Mouse (Mus musculus): ENCODE measurements around the gene Eef1a1. TPM values are rescaled to one million over a fixed set of nuclear protein-coding genes. Genes with fewer than 3 reads are reported as not detected.
"Not testable (repeated sequence)": the region's sequence is repeated elsewhere in the genome, so short reads cannot be mapped to it uniquely, and the experiment has no call there.

Eef1a1 gene
- total RNA-seq (2021): 1,000 to 10,000 TPM; 4,076 to 4,543 TPM
- long read RNA-seq, transcript Eef1a1-201 (8 exons, 1,794 nt): major isoform, 429 of 598 reads
- long read RNA-seq, partial matches to known transcripts: 159 of 598 reads
- long read RNA-seq, other reads (novel, unspliced or antisense): 10 of 598 reads

- DNase-seq (ENCODE audit: low spot score in 2 of 2): peak in 1 of 2 experiments; percentile 62
Observed at GRCm38 (mm10) chr9:78488890-78489420, at the start of gene Eef1a1. Gene Eef1a1, minus strand, starts transcription at chr9:78489151.

DNA sequence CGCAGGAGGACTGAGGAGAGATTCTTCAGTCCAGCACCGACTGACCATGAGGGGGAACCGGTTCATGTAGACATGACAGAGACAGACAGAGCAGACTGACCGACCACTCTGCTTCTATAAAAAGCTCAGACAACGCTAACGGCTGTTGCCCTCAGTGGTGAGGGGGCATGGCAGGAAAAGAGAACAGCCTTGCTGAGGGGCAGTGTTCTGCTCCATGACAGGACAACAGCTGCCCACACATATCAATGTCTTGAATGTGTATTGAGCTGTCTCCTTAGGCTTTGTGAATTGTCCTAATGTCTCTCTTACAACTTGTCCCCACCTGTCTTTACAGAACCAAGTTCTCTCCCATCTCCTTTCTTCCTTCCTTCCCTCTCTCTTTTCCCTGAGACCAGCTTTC, 49.5 kb upstream of the Eef1a1 start:
- no peak for DNase-seq (ENCODE audit: low spot score in 2 of 2)

GRCm38 (mm10) chr9:78537154-78537873, 48.4 kb upstream of the Eef1a1 start:
- peak; percentile 43 to 62 for DNase-seq (ENCODE audit: low spot score in 2 of 2)

DNA sequence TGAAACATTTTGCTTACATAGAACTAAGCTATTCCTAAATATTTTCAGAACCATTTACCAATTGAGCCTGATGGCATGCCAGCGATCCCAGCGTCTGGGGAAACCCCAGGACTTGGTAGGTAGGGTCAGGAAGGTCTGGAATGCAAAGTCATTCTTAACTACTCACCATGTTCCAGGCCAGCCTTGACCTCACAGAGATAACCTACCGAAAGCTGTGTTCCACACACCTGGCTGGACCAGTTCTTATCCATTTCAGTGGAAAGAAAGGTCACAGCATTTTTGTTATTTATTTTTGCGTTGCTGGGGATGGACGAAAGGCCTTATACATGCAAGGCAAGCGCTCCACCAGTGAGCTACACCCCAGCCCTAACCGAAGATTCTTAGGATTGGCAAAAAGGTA, 45.7 kb upstream of the Eef1a1 start:
- no peak for DNase-seq (ENCODE audit: low spot score in 2 of 2)

- no peak for DNase-seq (ENCODE audit: low spot score in 2 of 2)
Observed at GRCm38 (mm10) chr9:78533296-78533935, 44.5 kb upstream of the Eef1a1 start.

DNA sequence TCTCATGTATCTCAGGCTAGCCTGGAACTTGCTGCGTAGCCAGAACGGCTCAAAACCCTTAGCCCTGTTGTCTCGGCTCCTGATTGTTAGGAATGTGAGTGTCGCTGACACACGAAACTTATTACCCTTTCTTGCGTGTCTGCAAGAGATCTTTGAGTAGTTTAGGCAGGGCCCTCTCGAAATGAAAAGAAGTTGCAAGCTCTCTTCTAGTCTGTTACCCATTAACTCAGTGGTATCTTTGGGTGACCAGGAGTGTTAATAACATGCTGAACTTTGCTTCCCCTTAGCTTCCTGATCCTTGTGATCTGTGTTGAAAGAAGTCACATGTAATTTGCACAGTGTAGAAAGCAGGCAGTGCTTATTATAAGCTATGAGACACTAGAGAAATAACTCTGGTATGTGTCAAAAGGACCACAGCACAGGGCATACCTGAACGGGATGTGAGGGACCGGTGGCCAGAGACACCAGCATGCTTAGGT, 43.4 kb upstream of the Eef1a1 start:
- DNase-seq (ENCODE audit: low spot score in 2 of 2): no peak

DNA sequence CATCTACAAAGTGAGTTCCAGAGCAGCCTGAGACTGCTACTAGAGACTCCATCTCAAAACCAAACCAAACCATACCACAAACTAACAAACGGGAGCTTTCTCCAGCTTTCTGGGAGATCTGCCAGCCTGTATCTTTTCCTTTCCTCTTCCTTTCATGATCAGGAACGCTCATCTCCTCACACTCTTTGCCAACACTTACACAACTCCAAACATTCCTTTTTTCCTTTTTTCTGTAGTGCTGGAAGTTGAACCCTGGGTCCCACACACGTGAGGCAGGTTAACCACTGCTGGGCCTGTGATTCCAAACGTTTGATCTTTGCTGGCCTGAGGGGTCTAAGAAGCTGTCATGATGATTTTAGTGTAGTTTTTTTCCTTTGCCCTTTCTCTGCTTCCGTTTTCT, 42.9 kb upstream of the Eef1a1 start:
- no peak for DNase-seq (ENCODE audit: low spot score in 2 of 2)

DNA sequence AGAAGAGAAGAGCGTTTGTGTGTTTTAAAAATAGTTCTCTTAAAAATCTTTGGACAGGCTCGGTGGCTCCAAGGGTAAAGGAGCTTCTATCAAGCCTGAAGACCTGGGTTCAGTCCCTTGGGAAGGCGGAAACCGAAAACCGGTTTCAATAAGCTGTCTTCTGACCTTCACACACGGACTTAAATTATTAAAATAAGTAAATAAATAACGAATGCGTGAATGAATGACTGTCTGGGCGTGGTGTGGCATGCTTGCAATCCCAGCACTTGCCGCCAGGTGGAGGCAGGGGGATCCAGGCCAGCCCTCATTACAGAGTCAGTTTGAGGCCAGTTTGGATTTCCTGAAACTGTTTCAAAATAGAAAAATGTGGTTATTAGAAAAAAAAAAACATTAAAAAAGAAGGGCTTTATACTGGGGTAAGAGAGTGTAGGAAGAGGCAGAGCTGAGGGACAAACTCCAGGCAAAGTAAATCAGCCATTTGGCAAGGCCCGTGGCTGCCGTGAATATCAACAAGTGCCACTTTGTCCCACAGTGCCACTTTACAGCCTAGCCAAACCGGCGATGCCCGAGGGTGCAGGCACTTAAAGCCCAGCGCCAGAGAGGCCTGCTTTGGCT, 38.9 kb upstream of the Eef1a1 start:
- DNase-seq (ENCODE audit: low spot score in 2 of 2): peak; percentile 86 to 89

DNA sequence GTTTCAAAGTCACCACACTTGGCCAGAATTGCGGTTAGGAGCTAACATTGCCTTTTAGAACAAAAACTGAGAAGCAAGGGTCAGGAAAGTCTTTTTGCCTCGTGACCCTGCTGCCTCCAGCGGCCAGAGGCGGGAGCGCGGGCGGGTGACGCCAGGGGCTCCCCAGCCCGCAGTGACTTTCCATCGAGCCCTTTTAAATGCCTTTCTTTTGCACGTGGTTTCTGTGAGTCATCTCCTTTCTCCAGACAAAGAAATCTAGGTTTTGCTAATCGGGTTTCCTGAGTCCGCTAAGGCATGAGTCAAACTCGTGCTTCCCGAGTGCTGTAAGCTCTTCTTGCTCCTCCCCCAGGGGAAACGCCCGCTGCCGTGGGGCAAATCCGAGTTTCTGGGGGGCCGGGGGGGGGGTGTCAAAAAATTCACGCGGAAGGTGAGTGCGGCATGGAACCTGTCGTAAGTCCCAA, 38.4 kb upstream of the Eef1a1 start:
- DNase-seq (ENCODE audit: low spot score in 2 of 2): peak; percentile 65 to 77

GRCm38 (mm10) chr9:78526206-78526605, 37.3 kb upstream of the Eef1a1 start:
- DNase-seq (ENCODE audit: low spot score in 2 of 2): no peak

- DNase-seq (ENCODE audit: low spot score in 2 of 2): no peak
Observed at GRCm38 (mm10) chr9:78525451-78526135, 36.6 kb upstream of the Eef1a1 start.

- DNase-seq (ENCODE audit: low spot score in 2 of 2): peak; percentile 28 to 46
Observed at GRCm38 (mm10) chr9:78521689-78522088, 32.7 kb upstream of the Eef1a1 start.

DNA sequence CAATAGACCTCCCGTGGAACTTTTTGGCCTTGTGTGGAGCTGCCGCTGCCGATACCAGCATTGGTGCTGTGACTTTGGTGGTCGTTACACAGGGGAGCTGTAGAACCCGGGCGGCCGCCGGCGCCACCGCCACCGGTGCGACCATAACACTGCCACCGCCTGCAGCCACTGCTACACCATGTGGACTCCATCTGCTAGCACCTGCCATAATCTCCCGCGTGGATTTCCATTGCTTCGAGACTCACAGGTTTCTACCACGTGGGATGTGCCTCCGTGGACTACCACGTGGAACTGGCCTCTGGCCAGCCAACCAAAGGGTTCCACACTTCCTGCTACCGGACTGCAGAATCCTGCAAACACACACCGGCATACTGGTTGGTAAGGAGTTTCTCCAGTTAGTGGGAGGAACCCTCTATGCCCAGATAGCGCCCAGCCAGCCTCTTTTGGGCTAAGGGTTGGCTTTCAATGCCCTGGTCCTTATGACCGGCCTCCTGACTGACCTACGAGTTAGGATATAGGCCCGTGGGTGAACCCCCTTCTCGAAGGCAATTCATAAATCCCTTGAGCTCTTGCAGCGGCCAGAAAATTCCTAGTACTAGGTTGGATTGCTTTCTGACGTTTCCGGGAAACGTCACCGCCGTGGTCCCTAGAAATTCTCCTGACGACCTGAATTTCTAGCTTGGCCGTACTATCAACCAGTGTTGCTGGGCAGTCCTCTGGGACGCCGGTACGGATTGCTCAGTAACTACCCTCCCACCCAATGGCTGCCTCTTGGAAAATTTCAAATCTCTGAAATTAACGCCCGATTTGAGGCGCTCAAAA, 32.0 kb upstream of the Eef1a1 start:
- DNase-seq (ENCODE audit: low spot score in 2 of 2): peak; percentile 61 to 67

GRCm38 (mm10) chr9:78520127-78520779, 31.3 kb upstream of the Eef1a1 start:
- DNase-seq (ENCODE audit: low spot score in 2 of 2): no peak

DNA sequence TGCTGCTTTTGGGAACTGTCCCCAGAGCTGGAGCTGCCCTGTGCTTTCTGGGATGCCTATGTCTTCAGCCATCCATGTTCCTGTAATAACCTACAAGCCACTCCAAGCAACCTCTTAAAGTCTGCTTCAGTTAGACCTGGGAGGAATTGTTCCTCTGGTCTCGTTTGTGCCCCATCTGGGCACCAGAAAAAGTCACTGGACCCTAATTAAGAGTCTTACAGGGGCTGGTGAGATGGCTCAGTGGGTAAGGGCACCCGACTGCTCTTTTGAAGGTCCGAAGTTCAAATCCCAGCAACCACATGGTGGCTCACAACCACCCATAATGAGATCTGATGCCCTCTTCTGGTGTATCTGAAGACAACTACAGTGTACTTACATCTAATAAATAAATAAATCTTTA, 28.3 kb upstream of the Eef1a1 start:
- DNase-seq (ENCODE audit: low spot score in 2 of 2): not testable (repeated sequence)

DNA sequence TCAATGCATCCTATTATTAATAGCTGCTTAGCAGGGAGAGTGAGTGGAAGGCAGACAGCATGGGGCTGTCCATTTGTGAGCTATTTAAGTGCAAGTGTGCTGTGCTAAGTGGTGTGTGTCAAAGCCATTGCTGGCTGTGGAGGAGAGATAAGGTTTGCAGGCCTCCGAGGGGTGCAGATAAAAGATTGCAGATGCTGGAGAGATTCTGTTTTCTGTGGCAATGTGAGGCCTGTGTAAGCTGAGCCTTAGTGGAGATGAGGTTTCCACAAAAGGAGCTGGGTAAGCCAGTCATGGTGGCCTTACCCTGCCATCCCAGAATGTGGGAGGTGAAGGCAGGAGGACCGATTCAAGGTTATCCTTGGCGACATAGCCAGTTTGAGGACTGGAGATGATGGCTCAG, 27.2 kb upstream of the Eef1a1 start:
- DNase-seq (ENCODE audit: low spot score in 2 of 2): no peak

DNA sequence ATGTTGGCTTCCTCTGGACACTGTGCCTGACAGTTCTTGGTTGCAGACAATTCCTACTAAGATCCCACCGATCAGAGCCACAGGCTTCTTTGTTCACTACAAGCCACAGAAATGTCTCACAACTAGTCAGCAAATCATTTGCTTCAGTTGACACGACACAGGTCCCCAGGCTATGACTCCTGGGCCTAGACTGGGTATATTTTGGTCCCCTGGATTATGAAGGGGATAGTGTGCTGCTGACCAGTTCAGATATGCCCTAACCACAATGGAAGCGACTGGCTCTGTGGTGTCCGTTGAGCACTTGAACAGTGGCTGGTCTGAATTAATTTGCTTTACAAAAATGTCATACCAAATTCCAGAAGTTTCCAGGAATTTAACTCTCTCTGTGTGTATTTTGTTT, 25.7 kb upstream of the Eef1a1 start:
- no peak for DNase-seq (ENCODE audit: low spot score in 2 of 2)

DNA sequence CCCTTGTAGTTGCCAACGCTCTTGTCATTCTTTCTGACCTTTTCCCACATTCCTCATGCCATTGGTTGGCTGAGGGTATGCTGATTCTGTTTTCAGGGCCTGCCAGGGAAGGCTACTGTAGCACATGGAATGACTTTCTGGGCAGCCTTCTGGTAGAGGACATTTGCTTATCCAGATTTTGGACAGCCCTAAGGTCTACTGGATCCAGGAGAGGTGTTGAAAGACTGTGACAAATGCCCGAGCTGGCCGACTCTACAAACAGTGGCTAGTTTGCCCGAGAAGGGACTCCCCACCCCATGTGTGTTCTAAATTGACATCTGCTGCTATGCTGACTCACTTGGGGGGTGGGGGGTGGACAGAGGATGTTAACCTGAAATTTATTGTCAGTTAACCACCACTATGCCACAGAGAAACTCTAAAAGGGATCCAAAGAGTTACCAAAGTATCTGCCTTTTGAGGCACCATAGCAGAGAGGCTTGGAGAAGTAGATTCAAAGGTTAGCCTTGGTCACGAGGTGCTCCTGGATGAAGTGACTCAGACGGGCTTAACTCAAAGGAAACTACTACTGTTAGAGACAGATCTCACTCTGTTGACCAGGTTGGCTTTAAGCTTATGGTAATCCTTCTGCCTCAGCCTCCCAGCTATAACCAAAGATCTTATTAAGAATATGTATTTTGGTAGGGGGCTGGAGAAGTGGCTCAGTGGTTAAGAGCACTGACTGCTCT, 25.0 kb upstream of the Eef1a1 start:
- DNase-seq (ENCODE audit: low spot score in 2 of 2): no peak

GRCm38 (mm10) chr9:78511705-78512104, 22.8 kb upstream of the Eef1a1 start:
- DNase-seq (ENCODE audit: low spot score in 2 of 2): no peak

All from layer of hippocampus, postnatal 10 days (tissue).